In genomic region chr3:76508811-76509210, GRCm38 (mm10) we compare ENCODE assay signal across 22 mouse cellular contexts.
"Had no signal": no experiment of that assay in that cellular context is flagged by ENCODE, and none has a peak within 500 bp of the region (broad histone marks: within the 10 kb centered on the region; RNA-seq: fewer than 3 reads in every experiment).

No protein-coding gene starts in this region.

- H3K9ac ChIP-seq: limb, embryonic 13.5 days; liver, embryonic 12.5 days; liver, embryonic 15.5 days; midbrain, embryonic 12.5 days; midbrain, embryonic 15.5 days; neural tube, embryonic 12.5 days; neural tube, embryonic 15.5 days; stomach, embryonic 15.5 days had no signal

- H3K27ac ChIP-seq: kidney, postnatal 0 days; layer of hippocampus, adult 2 months; limb, embryonic 10.5 days; limb, embryonic 13.5 days; liver, embryonic 12.5 days; liver, embryonic 15.5 days; macrophage; midbrain, embryonic 12.5 days; midbrain, embryonic 15.5 days; neural tube, embryonic 12.5 days; neural tube, embryonic 15.5 days; stomach, embryonic 15.5 days had no signal

- H3K4me3 ChIP-seq: layer of hippocampus, adult 2 months; limb, embryonic 10.5 days; limb, embryonic 13.5 days; liver, embryonic 12.5 days; liver, embryonic 15.5 days; midbrain, embryonic 12.5 days; midbrain, embryonic 15.5 days; neural tube, embryonic 12.5 days; neural tube, embryonic 15.5 days; stomach, embryonic 15.5 days had no signal

- H3K4me1 ChIP-seq: limb, embryonic 10.5 days; limb, embryonic 13.5 days; liver, embryonic 12.5 days; liver, embryonic 15.5 days; midbrain, embryonic 12.5 days; midbrain, embryonic 15.5 days; neural tube, embryonic 12.5 days; neural tube, embryonic 15.5 days; stomach, embryonic 15.5 days had no signal

- H3K4me2 ChIP-seq: limb, embryonic 13.5 days; liver, embryonic 12.5 days; liver, embryonic 15.5 days; midbrain, embryonic 12.5 days; midbrain, embryonic 15.5 days; neural tube, embryonic 12.5 days; neural tube, embryonic 15.5 days; stomach, embryonic 15.5 days had no signal

- H3K9me3 ChIP-seq: limb, embryonic 10.5 days; midbrain, embryonic 15.5 days; neural tube, embryonic 15.5 days; stomach, embryonic 15.5 days had no signal

- DNase-seq: kidney, postnatal 25 days; layer of hippocampus, adult 9-11 months; liver; lung, adult 18-20 months; lung, postnatal 14 days; right cerebral cortex, adult 18-20 months; right cerebral cortex, postnatal 14 days; spleen, adult 18-20 months; thymus, adult 2 months; thymus, postnatal 25 days had no signal

- H3K27me3 ChIP-seq: limb, embryonic 13.5 days; liver, embryonic 12.5 days; liver, embryonic 15.5 days; midbrain, embryonic 12.5 days; midbrain, embryonic 15.5 days; neural tube, embryonic 12.5 days; neural tube, embryonic 15.5 days; stomach, embryonic 15.5 days had no signal

- ATAC-seq: liver, embryonic 12.5 days; midbrain, embryonic 15.5 days had no signal

- H3K36me3 ChIP-seq: limb, embryonic 10.5 days; limb, embryonic 13.5 days; liver, embryonic 12.5 days; liver, embryonic 15.5 days; midbrain, embryonic 12.5 days; midbrain, embryonic 15.5 days; neural tube, embryonic 12.5 days; neural tube, embryonic 15.5 days; stomach, embryonic 15.5 days had no signal
